Mouse (Mus musculus) Muller cell, postnatal 12 days (primary cell): ENCODE measurements at regions not wholly inside any gene's neighbourhood (a gene's known extent, or its start where the extent isn't known, plus 50 kb on each side); places are given as distances from the start of the nearest gene placed in this dataset.

Experiments
- DNase-seq: peaks from one replicate; pipeline ENCODE4 v3.0.0-alpha.2; 2015; ENCODE audit errors: inconsistent ontology term

DNA sequence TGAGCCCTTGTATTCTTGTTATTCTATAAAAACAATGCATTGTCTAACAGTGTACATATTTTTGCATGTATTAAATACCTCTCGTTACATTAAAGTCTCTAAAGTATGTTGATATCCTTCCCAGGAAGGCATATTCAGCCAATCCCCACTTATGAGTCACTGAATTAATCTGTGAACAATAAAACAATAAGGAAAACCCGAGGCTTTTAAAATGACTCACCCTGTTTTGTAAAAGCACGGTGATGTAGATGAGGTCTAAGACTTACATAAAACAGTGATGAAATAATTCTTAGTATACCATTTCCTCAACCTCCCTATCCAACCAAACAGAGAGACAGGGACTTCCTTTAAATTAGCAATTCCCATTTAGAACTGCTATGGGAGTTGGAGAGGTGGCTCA, 95.8 kb downstream of the Asb7 start:
- peak; percentile 56 for DNase-seq

DNA sequence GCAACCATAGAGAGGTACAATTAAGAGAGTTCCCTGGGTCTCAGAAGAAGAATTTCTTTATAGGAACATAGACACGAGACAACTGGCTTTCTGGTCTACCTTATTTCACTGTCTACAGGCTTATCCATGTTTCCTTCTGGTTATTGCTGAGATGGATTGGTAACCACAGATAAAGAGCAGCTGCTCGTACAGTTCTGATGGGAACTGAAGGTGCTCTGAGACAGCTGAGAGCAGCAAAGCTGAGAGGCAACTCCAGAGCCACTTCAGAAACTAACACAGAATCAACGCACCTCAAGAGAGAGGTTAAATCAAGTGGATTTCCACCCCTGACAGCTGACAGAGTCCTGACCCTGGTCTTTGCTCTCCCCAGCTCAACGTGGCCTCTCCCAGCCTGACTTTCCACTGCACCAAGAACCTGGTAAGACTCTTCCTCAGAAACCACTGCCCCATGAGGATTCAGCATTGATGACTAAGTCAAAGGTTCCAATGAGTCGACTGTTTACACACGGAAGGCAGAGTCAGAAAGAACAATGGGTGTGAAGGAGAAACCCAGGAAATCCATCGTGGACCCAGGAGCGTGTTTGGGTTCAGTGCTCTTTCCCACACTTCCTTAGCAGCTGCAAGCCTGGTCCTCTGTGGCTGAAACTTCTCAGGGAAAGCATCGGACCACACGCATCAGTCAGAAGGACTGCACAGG, 97.7 kb downstream of the Asb7 start:
- DNase-seq: no peak

DNA sequence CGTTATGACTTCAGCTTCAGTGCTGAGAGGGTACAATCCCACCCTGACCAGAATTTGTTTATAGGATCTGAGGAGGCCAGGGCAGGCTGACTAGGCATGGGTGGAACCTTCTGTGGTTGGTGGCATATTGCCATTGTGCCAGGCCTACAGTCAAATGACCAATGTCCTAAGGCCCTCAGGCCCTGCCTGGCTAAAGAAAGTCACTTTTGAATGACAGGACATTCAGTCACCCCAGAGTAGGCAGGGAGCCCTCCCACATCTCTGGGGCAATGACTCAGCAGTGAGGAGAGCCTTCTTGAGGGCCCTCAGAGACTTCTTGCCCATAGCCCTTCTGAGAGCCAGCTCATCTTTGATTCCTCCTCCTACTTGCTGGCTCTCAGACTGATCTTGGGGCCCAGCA, 102.9 kb downstream of the Asb7 start:
- DNase-seq: peak; percentile 45

DNA sequence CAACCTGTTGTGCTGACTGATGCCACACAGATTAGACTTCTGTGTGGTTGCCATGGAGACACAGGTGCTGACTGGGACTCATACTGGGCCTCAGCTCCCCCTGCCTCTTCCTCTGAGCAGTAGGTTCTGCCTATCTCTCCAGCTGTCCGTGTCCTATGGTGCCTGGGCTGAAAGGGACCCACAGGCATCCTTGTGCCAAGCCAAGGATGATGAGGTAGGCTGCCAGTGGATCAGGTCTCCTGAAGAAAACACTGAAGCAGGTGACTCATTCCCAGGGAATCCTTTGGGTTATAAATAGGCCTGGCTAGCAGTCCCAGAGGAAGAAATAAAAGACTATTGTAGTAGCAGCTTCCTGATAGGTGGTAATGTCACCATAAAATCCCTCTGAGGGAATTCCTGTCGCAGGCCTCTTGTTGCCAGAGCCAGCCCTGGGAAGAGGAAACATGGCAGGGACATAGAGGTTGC, 108.7 kb downstream of the Asb7 start:
- peak; percentile 83 for DNase-seq

DNA sequence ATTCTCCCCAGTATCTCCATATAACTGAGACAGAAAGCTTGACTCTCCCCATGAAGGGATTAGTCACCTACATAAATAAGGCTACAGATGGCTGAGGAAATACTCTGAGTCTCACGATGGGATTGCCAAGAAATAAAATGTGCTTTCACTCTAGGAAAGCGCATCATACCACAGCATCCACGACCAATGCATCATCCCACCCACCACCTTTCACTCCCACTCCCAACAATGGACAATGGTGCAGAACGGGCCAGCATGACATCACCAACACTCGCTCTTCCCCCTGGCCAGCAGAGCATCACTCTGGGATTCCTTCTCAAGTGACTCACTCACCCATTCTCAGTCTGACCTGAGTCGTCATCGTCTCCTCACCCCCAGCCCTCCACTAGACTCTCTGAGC, 113.1 kb downstream of the Asb7 start:
- peak; percentile 87 for DNase-seq

DNA sequence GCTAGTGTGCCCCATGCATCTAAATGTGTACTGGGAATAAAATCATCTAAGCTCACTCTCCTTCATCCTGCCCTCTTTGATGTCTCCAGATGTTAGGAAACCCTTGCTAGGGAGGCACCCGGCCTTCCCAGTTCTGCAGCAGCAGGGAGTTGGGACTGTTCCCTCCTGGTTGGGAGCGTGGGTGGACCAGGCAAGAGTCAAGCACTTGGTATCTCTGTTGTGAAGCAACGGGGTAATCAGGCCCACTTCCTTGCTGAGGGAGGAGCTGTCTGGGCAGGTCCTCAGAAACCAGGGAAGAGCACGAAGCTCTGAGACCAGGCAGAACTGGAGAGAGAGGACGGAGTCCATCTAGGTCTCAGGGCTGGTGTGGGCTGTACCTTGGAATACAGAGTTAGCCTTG, 117.9 kb downstream of the Asb7 start:
- peak; percentile 50 for DNase-seq

DNA sequence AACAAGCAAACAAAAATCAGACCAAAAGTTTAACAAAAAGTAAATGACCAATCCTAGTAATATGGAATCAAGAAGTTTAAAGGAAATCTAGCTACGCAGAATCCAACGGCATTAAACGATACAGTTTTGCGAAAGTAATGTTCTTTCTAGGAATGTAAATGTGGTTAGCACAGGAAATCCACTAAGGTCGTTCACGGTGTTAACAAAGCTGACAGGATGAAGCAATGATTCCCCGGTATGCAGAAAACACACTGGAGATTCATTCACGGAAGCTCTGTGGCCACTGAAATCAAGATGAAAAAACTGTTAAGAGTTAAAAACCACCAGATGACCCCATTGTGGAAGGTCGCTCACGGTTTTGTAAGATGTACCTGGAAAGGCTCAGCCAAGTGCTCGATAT, 120.4 kb upstream of the Aldh1a3 start:
- DNase-seq: no peak

DNA sequence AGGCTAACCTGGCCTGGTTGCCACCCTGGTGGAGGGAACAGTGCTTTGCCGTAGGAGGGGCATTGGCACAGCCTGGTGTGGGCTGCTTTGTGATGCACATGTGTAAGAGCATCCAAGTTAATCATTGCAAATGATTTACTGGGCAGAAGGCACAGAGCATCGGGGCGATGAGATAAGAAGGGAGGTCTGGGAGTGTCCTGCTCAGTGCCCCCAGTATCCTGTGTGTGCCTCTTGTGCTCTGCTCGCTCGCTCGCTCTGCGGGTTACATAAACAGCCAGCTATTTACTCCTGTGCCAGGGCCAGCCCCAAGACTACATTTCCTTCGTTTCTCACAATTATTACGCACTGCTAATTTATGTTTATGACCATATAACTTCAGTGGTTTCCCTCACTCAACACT, 117.9 kb upstream of the Aldh1a3 start:
- DNase-seq: no peak

DNA sequence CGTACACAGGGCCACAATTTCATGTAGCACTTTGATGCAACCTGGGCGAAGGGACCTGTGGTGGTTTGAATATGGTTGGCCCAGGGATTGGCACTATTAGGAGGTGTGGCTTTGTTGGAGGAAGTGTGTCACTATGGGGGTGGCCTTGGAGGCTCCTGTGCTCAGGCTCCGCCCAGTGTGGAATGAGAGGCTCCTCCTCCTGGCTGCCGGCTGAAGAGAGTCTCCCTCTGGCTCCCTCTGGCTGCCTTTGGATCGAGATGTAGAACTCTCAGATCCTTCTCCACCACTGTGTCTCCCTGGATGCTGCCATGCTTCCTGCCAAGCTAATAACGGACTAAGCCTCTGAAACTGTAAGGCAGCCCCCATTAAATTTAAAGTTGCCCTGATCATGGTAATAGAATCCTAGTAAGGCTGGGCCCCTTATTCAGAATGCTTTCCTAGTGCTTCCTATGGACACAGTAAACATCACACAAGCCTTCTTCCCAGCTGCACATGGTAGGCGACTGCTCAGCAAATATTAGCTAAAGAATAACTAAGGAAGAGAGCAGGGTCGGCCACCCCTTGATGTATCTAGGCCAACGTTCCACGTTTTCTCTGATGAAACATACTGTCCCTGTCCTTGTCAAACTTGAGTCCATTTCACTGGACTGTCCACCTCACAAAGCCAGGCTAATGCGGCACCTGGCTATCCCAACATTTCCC, 117.2 kb upstream of the Aldh1a3 start:
- no peak for DNase-seq

DNA sequence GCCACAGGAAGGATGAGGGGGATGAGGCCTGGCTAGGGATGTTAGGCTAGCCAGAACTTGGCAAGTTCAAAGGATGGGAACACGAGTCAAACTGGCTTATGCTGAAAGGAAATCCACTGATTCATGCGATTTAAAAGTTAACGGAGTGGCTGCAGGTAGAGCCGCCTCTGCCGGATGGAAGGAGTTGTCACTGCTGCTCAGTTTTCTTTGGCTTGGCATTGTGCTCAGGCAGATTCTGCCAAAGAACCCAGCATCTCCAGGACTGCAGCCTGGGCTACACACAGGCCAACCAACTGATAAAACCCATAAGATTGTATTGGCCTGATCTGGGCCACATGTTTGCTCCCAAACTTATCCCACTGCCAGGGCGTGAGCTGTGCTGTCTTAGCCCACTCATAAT, 105.3 kb upstream of the Aldh1a3 start:
- DNase-seq: no peak

DNA sequence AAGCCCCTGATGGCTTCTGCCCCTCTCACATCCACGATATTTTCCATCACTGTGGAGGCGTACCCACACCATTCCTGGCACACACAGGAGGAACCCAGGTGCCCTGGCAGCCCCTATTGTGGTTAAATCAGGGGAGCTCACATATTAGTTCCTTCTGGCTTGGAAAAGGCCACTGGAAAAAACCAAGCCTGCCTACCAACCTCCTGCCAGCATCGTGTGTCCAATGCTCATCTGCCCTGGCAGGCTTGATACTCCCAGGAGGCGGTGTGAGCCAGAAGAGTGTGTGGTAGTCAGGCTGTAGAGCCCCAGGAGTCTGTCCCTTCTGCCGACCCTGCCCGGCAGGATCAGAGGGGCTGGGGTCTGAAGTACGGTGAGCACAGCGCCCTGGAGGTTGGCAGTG, 104.7 kb upstream of the Aldh1a3 start:
- no peak for DNase-seq

DNA sequence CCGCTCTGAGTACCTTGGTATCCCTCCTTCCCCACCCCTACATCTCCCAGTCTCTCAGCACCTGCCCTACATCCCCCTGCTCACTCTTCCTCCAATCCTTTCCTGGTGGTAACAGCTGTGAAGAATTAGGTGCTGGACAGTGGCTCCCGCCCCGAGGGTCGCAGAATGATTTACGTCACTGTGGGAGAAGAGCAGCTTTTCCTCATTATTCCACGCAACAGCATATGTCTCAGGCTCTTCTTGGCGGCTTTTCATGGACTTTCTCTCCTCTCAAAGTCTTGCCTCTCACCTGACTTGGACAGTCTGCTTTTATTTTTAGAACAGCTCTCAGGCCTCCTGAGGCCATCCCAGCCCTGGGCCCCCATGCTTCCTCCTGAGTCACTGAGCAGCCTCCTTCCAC, 103.8 kb upstream of the Aldh1a3 start:
- DNase-seq: no peak

DNA sequence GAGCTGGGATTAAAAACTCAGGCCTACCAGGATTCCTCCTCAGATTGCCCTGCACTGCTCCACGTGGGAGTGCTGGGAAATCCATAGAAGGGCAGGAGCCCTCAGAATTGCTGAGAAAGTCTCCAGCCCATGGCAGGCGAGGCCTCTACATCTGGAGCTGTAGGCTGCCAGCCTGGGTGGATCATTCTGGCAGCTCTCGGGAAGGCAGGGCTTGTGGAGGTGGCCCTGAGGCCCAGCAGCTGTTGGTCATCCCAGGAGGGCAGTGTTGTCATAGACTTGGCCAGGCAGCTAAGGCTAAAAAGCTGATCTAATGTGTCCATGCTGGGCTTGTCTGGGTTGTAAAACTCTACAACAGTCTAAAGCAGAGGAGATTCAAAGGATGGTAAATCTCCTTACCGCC, 101.6 kb upstream of the Aldh1a3 start:
- no peak for DNase-seq

DNA sequence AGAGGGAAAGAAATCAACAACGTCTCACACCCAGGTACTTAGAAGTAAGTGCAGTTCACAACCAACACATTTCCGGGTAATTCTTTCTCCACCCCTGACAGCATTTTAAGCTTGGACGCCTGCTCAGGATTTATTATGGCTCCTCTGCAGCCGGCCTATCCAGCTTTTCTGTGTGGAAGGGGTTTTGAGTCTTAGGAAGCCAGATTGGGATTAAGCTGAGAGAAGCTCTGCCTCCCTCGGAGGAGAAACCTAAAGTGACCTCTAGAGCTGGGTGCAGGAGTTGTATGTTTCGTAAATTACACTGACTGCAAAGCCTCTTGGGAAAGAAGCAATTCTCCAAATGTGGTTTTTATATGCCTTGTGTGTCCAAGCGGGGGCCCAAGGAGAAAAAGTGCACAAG, 96.6 kb upstream of the Aldh1a3 start:
- no peak for DNase-seq

DNA sequence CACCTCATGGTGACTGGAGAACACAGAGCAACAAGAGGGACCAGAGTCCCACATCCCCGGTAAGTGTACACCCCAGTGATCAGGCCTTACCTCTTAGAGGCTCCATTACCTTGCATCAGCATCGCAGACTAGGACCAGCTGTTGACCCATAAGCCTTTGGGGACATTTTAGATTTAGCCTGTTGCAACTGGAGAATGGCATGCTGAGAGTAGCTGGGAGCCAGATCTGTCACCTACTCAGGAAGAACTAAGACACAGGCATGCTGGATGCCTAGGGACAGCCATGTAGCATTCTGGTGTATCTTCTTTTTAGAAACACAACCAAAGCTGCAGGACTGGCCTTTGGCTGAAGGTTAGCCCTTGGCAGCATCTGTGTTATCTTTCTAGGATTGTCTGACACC, 94.2 kb upstream of the Aldh1a3 start:
- DNase-seq: no peak

DNA sequence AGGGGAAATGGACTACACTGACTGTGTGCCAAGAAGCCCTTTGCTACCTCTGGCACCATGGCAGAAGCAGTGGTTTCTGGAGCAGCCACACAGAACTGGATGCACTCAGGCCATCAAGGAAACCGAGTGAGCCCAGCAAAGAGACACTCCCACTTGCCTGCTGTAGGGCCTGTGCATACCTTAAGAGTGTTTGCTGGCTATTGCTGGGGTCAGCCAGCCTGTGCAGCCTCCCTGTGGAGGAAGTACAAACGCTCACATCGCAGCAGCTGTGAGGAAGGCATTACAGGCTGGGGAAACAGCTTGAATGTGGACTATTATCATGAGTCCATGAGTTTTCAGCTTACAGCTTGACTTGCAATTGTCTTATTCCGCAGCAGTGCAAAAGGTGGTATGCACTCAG, 88.8 kb upstream of the Aldh1a3 start:
- no peak for DNase-seq

DNA sequence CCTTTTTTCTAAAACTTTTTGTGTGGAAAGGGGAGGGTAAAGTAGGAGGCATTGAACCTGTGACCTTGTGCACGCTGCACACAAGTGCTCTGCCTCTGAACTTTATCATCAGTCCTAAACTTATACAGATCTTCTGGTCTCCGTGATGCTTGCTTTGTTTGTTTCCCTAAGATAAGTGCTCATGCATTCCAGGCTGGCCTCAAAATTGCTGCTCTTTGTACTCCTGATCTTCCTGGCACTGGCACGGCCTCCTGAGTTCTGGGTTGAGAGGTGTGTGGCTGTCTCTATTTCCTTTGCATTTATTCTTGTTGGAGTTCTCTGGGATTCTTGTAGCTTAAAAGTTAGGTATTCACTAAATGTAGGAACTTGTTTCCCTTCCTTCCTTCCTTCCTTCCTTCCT, 86.1 kb upstream of the Aldh1a3 start:
- no peak for DNase-seq

DNA sequence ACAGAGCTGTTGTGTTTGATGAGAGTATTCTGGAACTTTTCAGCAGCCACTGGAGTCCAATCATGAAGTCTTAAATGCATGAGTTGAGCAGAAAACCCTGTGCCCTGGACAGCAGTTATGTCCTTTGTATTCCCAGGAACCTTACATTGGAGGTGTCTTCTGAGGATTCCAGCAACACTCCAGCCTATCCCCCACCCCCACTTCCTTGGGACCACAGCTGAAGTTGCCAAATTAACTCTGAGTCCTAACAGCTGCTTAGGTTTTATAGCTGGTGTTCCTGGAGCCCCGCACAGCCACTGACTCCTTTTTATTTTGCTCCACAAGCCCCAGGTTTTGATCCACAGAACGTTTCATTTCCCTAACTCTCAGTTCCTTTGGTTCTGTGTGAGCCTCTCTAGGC, 78.4 kb upstream of the Aldh1a3 start:
- DNase-seq: no peak

DNA sequence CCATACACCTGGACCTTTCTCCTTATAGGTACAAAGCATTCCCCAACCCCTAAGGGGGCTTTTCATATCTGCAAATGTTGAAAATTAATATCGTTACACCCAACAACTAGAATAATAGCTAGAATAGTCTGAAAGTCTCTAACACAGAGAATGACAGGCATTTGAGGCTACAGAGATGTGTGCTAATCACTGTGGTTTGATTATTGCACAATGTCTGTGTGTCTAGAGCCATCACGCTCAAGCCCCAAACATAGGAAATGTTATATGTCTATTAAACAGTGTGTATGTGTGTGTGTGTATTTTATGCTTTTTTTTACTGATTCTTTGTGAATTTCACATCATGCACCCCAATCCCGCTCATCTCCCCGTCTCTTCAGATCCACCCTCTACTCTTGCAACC, 77.2 kb upstream of the Aldh1a3 start:
- no peak for DNase-seq

DNA sequence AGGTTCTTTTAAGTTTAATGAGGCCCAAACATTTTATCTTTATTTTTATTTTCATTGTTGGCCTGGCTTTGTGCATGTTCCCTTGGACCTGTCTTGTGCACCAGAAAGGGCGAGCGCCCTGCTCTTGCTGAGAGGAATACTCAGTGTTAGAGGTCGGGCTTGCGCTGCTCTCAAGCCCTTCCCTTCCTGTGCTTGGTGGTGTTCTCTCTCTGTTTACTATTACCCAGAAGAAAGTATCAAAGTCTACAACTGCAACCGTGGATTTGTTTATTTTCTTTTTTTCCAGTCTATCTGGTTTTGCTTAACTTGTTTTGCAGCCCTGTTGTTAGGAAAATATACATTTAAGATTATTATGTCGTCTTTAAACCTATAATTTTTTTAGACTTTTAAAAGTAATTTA, 74.1 kb upstream of the Aldh1a3 start:
- no peak for DNase-seq

DNA sequence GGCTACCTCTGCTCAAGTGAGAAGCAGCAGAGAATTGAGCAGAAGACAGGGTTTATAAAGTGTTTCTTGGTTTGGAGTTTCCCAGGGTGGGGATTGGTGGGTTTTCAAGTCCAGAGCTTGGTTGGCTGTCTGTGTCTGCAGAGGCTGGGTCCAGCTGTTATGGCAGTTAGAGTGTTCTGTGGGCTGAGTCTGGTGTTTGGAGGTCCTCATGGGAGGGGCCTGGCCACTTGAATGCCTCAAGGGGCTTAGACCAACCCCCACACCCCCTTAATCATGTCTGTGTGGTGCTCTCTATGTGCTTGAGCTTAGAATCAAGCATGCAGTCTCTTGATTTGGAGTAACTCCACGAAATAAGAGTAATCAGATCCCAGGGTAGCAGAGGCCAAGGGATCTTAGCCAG, 70.2 kb upstream of the Aldh1a3 start:
- DNase-seq: no peak

DNA sequence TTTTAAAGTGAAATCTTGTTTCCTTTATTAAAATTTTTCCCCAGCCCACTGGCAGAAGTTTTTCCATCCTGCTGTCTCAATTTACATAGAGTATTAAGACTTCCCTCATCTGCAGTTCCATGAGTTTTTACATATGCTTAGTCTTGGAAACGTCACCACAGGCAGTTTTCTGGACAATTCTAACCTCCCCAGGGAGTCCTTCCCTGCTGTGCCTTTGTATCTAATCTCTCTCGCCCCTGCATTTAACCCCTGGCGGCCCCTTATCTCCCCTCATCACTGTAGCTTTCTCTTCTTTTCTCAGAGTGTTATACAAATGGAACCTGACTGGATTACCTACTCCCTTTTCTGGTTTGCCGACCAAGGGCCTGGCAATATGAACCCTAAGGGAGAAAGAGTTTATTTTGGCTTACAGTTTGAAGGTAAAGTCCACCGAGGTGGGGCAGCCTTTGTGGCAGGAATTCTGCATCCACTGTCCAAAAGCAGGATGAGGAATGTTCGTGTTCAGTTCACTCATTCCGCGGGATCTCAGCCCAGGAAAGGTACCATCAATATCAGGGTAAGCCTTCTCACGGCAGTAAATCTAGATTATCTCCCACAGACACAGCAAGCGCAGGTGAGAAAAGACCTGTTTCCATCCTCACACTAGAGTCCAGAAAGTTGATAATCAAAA, 66.0 kb upstream of the Aldh1a3 start:
- DNase-seq: no peak

DNA sequence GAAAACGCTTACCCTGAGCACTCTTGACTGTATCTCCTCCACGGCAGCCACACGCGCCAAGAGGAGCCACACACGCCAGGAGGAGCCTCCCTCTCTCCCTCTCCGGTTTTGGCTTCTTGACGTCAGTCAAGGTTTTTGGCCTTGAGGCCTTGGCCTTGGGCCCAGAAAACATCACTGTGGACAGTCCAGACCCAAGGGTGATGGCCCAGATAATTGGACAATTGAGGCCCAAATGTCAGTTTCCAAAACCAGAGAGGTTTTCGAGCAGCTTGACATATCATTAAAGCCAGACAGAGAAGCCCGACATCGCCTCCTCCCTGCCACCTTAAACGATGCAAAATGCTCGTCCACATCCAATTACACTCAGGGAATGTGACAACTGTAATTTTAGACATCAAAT, 65.4 kb upstream of the Aldh1a3 start:
- DNase-seq: peak; percentile 90
